17 mouse cellular contexts compared by ENCODE assay signal in the genomic region with DNA sequence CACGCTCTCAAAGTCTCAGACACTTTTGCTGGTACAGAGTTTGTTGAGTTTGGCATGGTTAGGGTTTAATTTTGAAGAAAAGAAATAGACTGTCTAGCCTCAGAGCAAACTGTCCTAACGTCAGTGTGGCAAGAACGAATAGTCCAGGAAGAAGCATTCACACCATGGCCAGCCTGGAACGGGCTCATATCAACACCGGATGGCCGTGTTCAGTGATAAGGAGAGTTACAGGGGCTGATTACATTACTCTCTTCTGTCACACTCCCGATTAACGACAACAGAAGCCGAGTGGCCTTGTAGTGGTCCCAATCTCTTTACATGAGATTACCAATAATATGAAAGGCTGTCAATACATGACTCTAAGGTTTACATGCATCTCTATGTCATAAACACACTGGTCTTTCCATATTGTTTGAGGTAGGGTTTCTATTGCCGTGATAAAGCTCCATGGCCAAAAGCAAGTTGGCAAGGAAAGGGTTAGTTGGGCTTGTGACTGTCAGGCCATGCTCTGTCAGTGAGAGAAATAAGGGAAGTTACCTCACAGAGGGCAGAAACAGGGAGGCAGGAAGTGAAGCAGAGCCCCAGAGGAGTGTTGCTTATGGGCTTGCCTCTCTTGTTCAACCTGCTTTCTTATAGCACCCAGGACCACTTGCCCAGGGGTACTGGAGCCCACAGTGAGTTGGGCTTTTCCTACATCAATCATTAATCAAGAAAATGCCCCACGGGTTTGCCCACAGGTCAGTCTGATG. TPM values are rescaled to one million over a fixed set of nuclear protein-coding genes. Genes with fewer than 3 reads are reported as not detected.
DNase-seq lines count a peak whose midpoint lies in the region; ATAC-seq and TF ChIP-seq lines count a peak whose summit lies in the region.
"Had no signal": no experiment of that assay in that cellular context is flagged by ENCODE, and none has a peak within 500 bp of the region (broad histone marks: within the 10 kb centered on the region; RNA-seq: fewer than 3 reads in every experiment).

No protein-coding gene starts in this region.

- H3K4me3 ChIP-seq in spleen, adult 2 months (ENCODE audit: extremely low read depth, insufficient read depth, insufficient read length): no peak overlapping the region
- H3K4me3 ChIP-seq in liver, embryonic 14.5 days (ENCODE audit: insufficient read depth in 1 of 2, low read depth in 2 of 2, low read length in 2 of 2): 0 out of 4 replicates have a peak overlapping the region, but pooled peaks of 1 of the 2 experiments have one; percentile 8
- H3K4me3 ChIP-seq: embryonic facial prominence, embryonic 15.5 days; forebrain, embryonic 13.5 days; hindbrain, embryonic 15.5 days; limb, embryonic 10.5 days; neural tube, embryonic 15.5 days had no signal

- DNase-seq in spleen, adult 2 months (ENCODE audit: low read depth in 1 of 2, low spot score in 2 of 2): peak; percentile 16 to 52
- DNase-seq in spleen, adult 12 weeks (ENCODE audit: low spot score): no peak
- DNase-seq in c-Kit-positive CD71-positive TER-119-positive erythroid progenitor cells, embryonic 14.5 days (ENCODE audit: low spot score): peak; percentile 49
- peak in 2 of 3 experiments; percentile 37 to 42 for DNase-seq in liver, embryonic 14.5 days (ENCODE audit: low read depth in 3 of 3, low spot score in 3 of 3)
- DNase-seq in Muller cell, postnatal 12 days (ENCODE audit: inconsistent ontology term): no peak
- DNase-seq: adrenal gland, adult 8-10 months; cerebellum, adult 11-12 months; kidney, adult 2 months; layer of hippocampus, postnatal 36 days; thymus, postnatal 14 days had no signal

- peak; percentile 82 for ATAC-seq in liver, embryonic 14.5 days (ENCODE audit: insufficient read depth)
- ATAC-seq in neutrophil, adult 5-6 weeks (ENCODE audit: extremely low read depth, insufficient number of reproducible peaks, low FRiP score, poor library complexity, severe bottlenecking): peak; percentile 92
- no peak for ATAC-seq in CD4-positive, CD25-positive, alpha-beta regulatory T cell, adult 4 months
- ATAC-seq: forebrain, embryonic 13.5 days had no signal

- 51% methylated on average over 11 of the region's 11 CpGs for WGBS in spleen, adult 2 months
- WGBS in liver, embryonic 14.5 days (ENCODE audit: insufficient replicate concordance): 10% methylated on average over 11 of the region's 11 CpGs

- H3K9ac ChIP-seq in liver, embryonic 14.5 days (replicated peaks): peak overlapping the region; percentile 45
- H3K9ac ChIP-seq: embryonic facial prominence, embryonic 15.5 days; forebrain, embryonic 13.5 days; hindbrain, embryonic 15.5 days; neural tube, embryonic 15.5 days had no signal

- H3K4me2 ChIP-seq in liver, embryonic 14.5 days (ENCODE audit: low read depth): peak overlapping the region; percentile 58
- H3K4me2 ChIP-seq: embryonic facial prominence, embryonic 15.5 days; forebrain, embryonic 13.5 days; hindbrain, embryonic 15.5 days; neural tube, embryonic 15.5 days had no signal

- no peak for TF ChIP-seq CTCF in spleen, adult 2 months (IDR thresholded peaks at IDR 0.05; ENCODE audit: extremely low read depth, insufficient read depth, insufficient read length, insufficient replicate concordance)
- TF ChIP-seq CTCF in liver, embryonic 14.5 days (IDR thresholded peaks at IDR 0.05; ENCODE audit: low read depth): no peak

- no peaks in the 10 kb centered on the region for H3K9me3 ChIP-seq in liver, embryonic 14.5 days (ENCODE audit: control insufficient read depth, low read length)
- H3K9me3 ChIP-seq: embryonic facial prominence, embryonic 15.5 days; forebrain, embryonic 13.5 days; hindbrain, embryonic 15.5 days; limb, embryonic 10.5 days; neural tube, embryonic 15.5 days had no signal

- H3K27ac ChIP-seq in spleen, adult 2 months (ENCODE audit: insufficient read depth, low read length): no peak overlapping the region; the same call in 1 of the 2 replicates
- peak overlapping the region; percentile 60 for H3K27ac ChIP-seq in liver, embryonic 14.5 days
- H3K27ac ChIP-seq: embryonic facial prominence, embryonic 15.5 days; forebrain, embryonic 13.5 days; hindbrain, embryonic 15.5 days; limb, embryonic 10.5 days; neural tube, embryonic 15.5 days had no signal

- TF ChIP-seq EP300 in liver, embryonic 14.5 days (IDR thresholded peaks at IDR 0.05; ENCODE audit: low read depth): peak; percentile 71

- H3K36me3 ChIP-seq in spleen, adult 2 months (ENCODE audit: control insufficient read depth, insufficient read depth, low read length): no peaks in the 10 kb centered on the region
- H3K36me3 ChIP-seq in liver, embryonic 14.5 days (replicated peaks; ENCODE audit: control insufficient read depth, insufficient read depth, low read depth): peaks cover 10% of the 10 kb centered on the region
- H3K36me3 ChIP-seq: embryonic facial prominence, embryonic 15.5 days had no signal

- H3K27me3 ChIP-seq in spleen, adult 2 months (ENCODE audit: control insufficient read depth, insufficient read depth, low read length): no peaks in the 10 kb centered on the region
- H3K27me3 ChIP-seq in liver, embryonic 14.5 days (ENCODE audit: control insufficient read depth, insufficient read depth, low read length): no peaks in the 10 kb centered on the region
- H3K27me3 ChIP-seq: embryonic facial prominence, embryonic 15.5 days; forebrain, embryonic 13.5 days; hindbrain, embryonic 15.5 days; neural tube, embryonic 15.5 days had no signal

- peaks cover 7% of the 10 kb centered on the region; the same call in 1 of the 2 replicates for H3K4me1 ChIP-seq in spleen, adult 2 months (ENCODE audit: control insufficient read depth, insufficient read depth, insufficient read length)
- H3K4me1 ChIP-seq in liver, embryonic 14.5 days (replicated peaks; ENCODE audit: control insufficient read depth in 2 of 2, insufficient read depth in 2 of 2, low read length in 1 of 2): peaks cover 16 to 21% of the 10 kb centered on the region in 2 experiments
- H3K4me1 ChIP-seq: embryonic facial prominence, embryonic 15.5 days; forebrain, embryonic 13.5 days; hindbrain, embryonic 15.5 days; limb, embryonic 10.5 days; neural tube, embryonic 15.5 days had no signal

- no peak for TF ChIP-seq POLR2A in spleen, adult 2 months (IDR thresholded peaks at IDR 0.05; ENCODE audit: low read depth, low read length)

RNA-seq across cellular contexts. Expression of a gene that starts 42.1 kb away (rescaled TPM):
- 26.3 and 38.2 TPM in 2 replicates for polyA plus RNA-seq in spleen, adult 2 months (2012; rRNA removed)
- 16.7 and 17.0 TPM in 2 replicates for polyA plus RNA-seq in liver, embryonic 14.5 days (2012; rRNA removed)
- polyA plus RNA-seq in liver, embryonic 14.5 days (2014; fragmentation: Nextera tagmentation; extraction: Ambion mirVana): 21.2 and 23.9 TPM in 2 replicates
- total RNA-seq in neutrophil, adult 5-6 weeks (2017): 30.0 and 30.2 TPM in 2 replicates
- under 1 TPM in 1 of 2 experiments, not detected in 1; 0.32 TPM for polyA plus RNA-seq in CD4-positive, CD25-positive, alpha-beta regulatory T cell, adult 4 months (2017; shearing (Covaris generic))

Comparison
In these comparisons a context has a peak if more than half of its experiments do, and no peak if none do; other contexts are left out.
1. DNase-seq: peak in spleen, adult 2 months (2 of 2), c-Kit-positive CD71-positive TER-119-positive erythroid progenitor cells, embryonic 14.5 days (single experiment) and liver, embryonic 14.5 days (2 of 3); none in spleen, adult 12 weeks (single experiment) and Muller cell, postnatal 12 days (single experiment).
2. RNA of a gene that starts 42.1 kb away (polyA plus RNA-seq): 26.3 to 38.2 TPM in spleen, adult 2 months and 16.7 to 23.9 TPM in liver, embryonic 14.5 days; 0.32 TPM in CD4-positive, CD25-positive, alpha-beta regulatory T cell, adult 4 months; every median in the first group is over 10 times any median in the second.